Mouse (Mus musculus) megakaryocyte progenitor cell, adult 5-6 weeks (primary cell): ENCODE results near the gene Kctd3. TPM values are rescaled to one million over a fixed set of nuclear protein-coding genes. Genes with fewer than 3 reads are reported as not detected.

ENCODE experiments used
- ATAC-seq: replicated peaks from 2 replicates; pipeline ENCODE4 v1.8.0; 2016; ENCODE audit warnings: mild to moderate bottlenecking, moderate TSS enrichment, inconsistent platforms; ENCODE audit not compliant: poor library complexity
- total RNA-seq, 2 experiments: library from RNA; stranded (forward) in 1 of 2; stranded (reverse) in 1 of 2; fragments of 157-497, 149-512 nt in 1 of 2; fragments of 200-1000 nt in 1 of 2; gene quantifications; 2 replicates each; pipeline versions ENCODE4 v1.2.3 to v1.2.4; 2015 to 2017

Kctd3 gene
- total RNA-seq, 2 experiments from 2014 or later, result 11.1 to 13.6 TPM

GRCm38 (mm10) chr1:189012846-189013586 is 5.4 kb upstream of the Kctd3 start:
- peak; percentile 57 for ATAC-seq

GRCm38 (mm10) chr1:189010671-189011070 is 3.0 kb upstream of the Kctd3 start:
- ATAC-seq, result no peak

- peak; percentile 33 for ATAC-seq
Measured at GRCm38 (mm10) chr1:189007980-189008324, 311 bp upstream of the Kctd3 start.

GRCm38 (mm10) chr1:189006826-189007225 is 815 bp downstream of the Kctd3 start:
- ATAC-seq, result peak; percentile 10; the same call in 1 of the 2 replicates

- no peak for ATAC-seq
Measured at GRCm38 (mm10) chr1:189006267-189006666, 1.4 kb downstream of the Kctd3 start.

- ATAC-seq, result no peak
Measured at GRCm38 (mm10) chr1:189004774-189005173, 2.9 kb downstream of the Kctd3 start.

GRCm38 (mm10) chr1:189001815-189002214 is 5.8 kb downstream of the Kctd3 start:
- no peak for ATAC-seq

- no peak for ATAC-seq
Measured at GRCm38 (mm10) chr1:188999981-189000380, 7.7 kb downstream of the Kctd3 start.

- no peak for ATAC-seq
Measured at GRCm38 (mm10) chr1:188997921-188998320, 9.7 kb downstream of the Kctd3 start.

- peak; percentile 80 for ATAC-seq
Measured at GRCm38 (mm10) chr1:188993218-188993617, 14.4 kb downstream of the Kctd3 start.

- peak; percentile 98 for ATAC-seq
Measured at GRCm38 (mm10) chr1:188980050-188980449, 27.6 kb downstream of the Kctd3 start.

- ATAC-seq, result no peak
Measured at GRCm38 (mm10) chr1:188973926-188974325, 33.7 kb downstream of the Kctd3 start.

GRCm38 (mm10) chr1:188973078-188973477 is 34.6 kb downstream of the Kctd3 start:
- peak; percentile 75 for ATAC-seq

- no peak for ATAC-seq
Measured at GRCm38 (mm10) chr1:188952501-188952900, 55.1 kb downstream of the Kctd3 start.

GRCm38 (mm10) chr1:188951091-188951490 is 56.5 kb downstream of the Kctd3 start:
- ATAC-seq, result no peak

GRCm38 (mm10) chr1:188948276-188948675 is 59.4 kb downstream of the Kctd3 start:
- peak; percentile 49 for ATAC-seq

GRCm38 (mm10) chr1:188947794-188948193 is 59.8 kb downstream of the Kctd3 start:
- peak; percentile 61 for ATAC-seq

GRCm38 (mm10) chr1:188946849-188947248 is 60.8 kb downstream of the Kctd3 start:
- ATAC-seq, result no peak

GRCm38 (mm10) chr1:188945326-188945725 is 62.3 kb downstream of the Kctd3 start:
- no peak for ATAC-seq

- no peak for ATAC-seq
Measured at GRCm38 (mm10) chr1:188937246-188937780, 70.3 kb downstream of the Kctd3 start.
